13 mouse cellular contexts compared by ENCODE assay signal in genomic region chr1:191793888-191794532, GRCm38 (mm10). TPM values are rescaled to one million over a fixed set of nuclear protein-coding genes. Genes with fewer than 3 reads are reported as not detected.
DNase-seq lines count a peak whose midpoint lies in the region; ATAC-seq and TF ChIP-seq lines count a peak whose summit lies in the region.
"Had no signal": no experiment of that assay in that cellular context is flagged by ENCODE, and none has a peak within 500 bp of the region (broad histone marks: within the 10 kb centered on the region; RNA-seq: fewer than 3 reads in every experiment).

No protein-coding gene starts in this region.

- peak; percentile 10 for DNase-seq in lung, postnatal 0 days (ENCODE audit: low spot score)
- DNase-seq in lung, postnatal 10 days: no peak
- DNase-seq in kidney, postnatal 14 days: peak; percentile 37
- DNase-seq: cerebellum, adult 11 months; gastrocnemius, adult 2 months; lung, adult 2 months; thymus, adult 2 months had no signal

- TF ChIP-seq EP300 in lung, postnatal 0 days (IDR thresholded peaks at IDR 0.05): no peak

- H3K27me3 ChIP-seq in lung, postnatal 0 days (replicated peaks; ENCODE audit: insufficient read depth, low read length): no peaks in the 10 kb centered on the region
- no peaks in the 10 kb centered on the region for H3K27me3 ChIP-seq in heart, embryonic 16.5 days (ENCODE audit: control insufficient read depth, insufficient read depth, low read length)
- H3K27me3 ChIP-seq in stomach, embryonic 16.5 days (ENCODE audit: control insufficient read depth, insufficient read depth, low read length): no peaks in the 10 kb centered on the region

- H3K4me1 ChIP-seq in lung, postnatal 0 days (ENCODE audit: insufficient read depth, low read depth, low read length): no peaks in the 10 kb centered on the region
- no peaks in the 10 kb centered on the region; the same call in none of the 2 replicates for H3K4me1 ChIP-seq in heart, embryonic 16.5 days (ENCODE audit: control insufficient read depth, insufficient read depth, low read length)
- H3K4me1 ChIP-seq in stomach, embryonic 16.5 days (ENCODE audit: control insufficient read depth, insufficient read depth, low read length): peaks cover 4% of the 10 kb centered on the region; the same call in 1 of the 2 replicates

- no peaks in the 10 kb centered on the region for H3K36me3 ChIP-seq in lung, postnatal 0 days (ENCODE audit: insufficient read depth, low read length)
- H3K36me3 ChIP-seq in heart, embryonic 16.5 days (ENCODE audit: control insufficient read depth, insufficient read depth): no peaks in the 10 kb centered on the region
- H3K36me3 ChIP-seq in stomach, embryonic 16.5 days (ENCODE audit: control insufficient read depth, insufficient read depth, low read length): no peaks in the 10 kb centered on the region

- no peak; the same call in 1 of the 2 replicates for ATAC-seq in lung, postnatal 0 days
- peak; percentile 49; the same call in 1 of the 2 replicates for ATAC-seq in heart, embryonic 16.5 days (replicated peaks; ENCODE audit: extremely low read depth, insufficient read depth, low FRiP score)
- 0 out of 2 replicates have a peak, but pooled peaks have one; percentile 21 for ATAC-seq in stomach, embryonic 16.5 days (ENCODE audit: insufficient read depth, low FRiP score)
- no peak for ATAC-seq in erythroblast, adult 5-6 weeks (replicated peaks; ENCODE audit: low FRiP score, poor library complexity, severe bottlenecking)
- no peak for ATAC-seq in megakaryocyte progenitor cell, adult 5-6 weeks (replicated peaks; ENCODE audit: poor library complexity)
- ATAC-seq: forebrain, embryonic 16.5 days had no signal

- no peaks in the 10 kb centered on the region for H3K9me3 ChIP-seq in lung, postnatal 0 days (ENCODE audit: low read length)
- H3K9me3 ChIP-seq in heart, embryonic 16.5 days (replicated peaks; ENCODE audit: control insufficient read depth, low read length): peaks cover 10% of the 10 kb centered on the region
- no peaks in the 10 kb centered on the region; the same call in 1 of the 2 replicates for H3K9me3 ChIP-seq in stomach, embryonic 16.5 days (replicated peaks; ENCODE audit: control insufficient read depth, low read length)

- H3K27ac ChIP-seq in lung, postnatal 0 days (ENCODE audit: low read length): no peak overlapping the region
- H3K27ac ChIP-seq in heart, embryonic 16.5 days (ENCODE audit: low read length): no peak overlapping the region
- no peak overlapping the region for H3K27ac ChIP-seq in stomach, embryonic 16.5 days (ENCODE audit: low read length)
- H3K27ac ChIP-seq: gastrocnemius, adult 2 months had no signal

- no peak overlapping the region for H3K4me2 ChIP-seq in lung, postnatal 0 days (replicated peaks; ENCODE audit: low read depth, low read length)
- H3K4me2 ChIP-seq in heart, embryonic 16.5 days (ENCODE audit: low read depth, low read length): no peak overlapping the region
- H3K4me2 ChIP-seq in stomach, embryonic 16.5 days (ENCODE audit: low read depth, low read length): no peak overlapping the region

- no peak overlapping the region for H3K9ac ChIP-seq in lung, postnatal 0 days (replicated peaks; ENCODE audit: low read depth)
- H3K9ac ChIP-seq in heart, embryonic 16.5 days (ENCODE audit: low read length): no peak overlapping the region
- H3K9ac ChIP-seq in stomach, embryonic 16.5 days (ENCODE audit: low read length): no peak overlapping the region

- 75% methylated on average over 6 of the region's 7 CpGs for WGBS in lung, postnatal 0 days
- WGBS in heart, embryonic 16.5 days: 59% methylated on average over 7 of the region's 7 CpGs
- WGBS in stomach, embryonic 16.5 days: 62% methylated on average over 7 of the region's 7 CpGs

- H3K4me3 ChIP-seq in lung, postnatal 0 days (ENCODE audit: low read depth, low read length): no peak overlapping the region
- no peak overlapping the region for H3K4me3 ChIP-seq in heart, embryonic 16.5 days (ENCODE audit: low read length)
- H3K4me3 ChIP-seq in stomach, embryonic 16.5 days (replicated peaks; ENCODE audit: low read length): no peak overlapping the region
- H3K4me3 ChIP-seq: gastrocnemius, adult 2 months; myocyte had no signal

- TF ChIP-seq CTCF in lung, postnatal 0 days (IDR thresholded peaks at IDR 0.05): no peak

RNA-seq across cellular contexts. Expression of gene Nek2, which starts 27.2 kb away (rescaled TPM):
- polyA plus RNA-seq in lung, postnatal 0 days (2015; fragmentation: Nextera tagmentation; extraction: Ambion mirVana): 4.8 and 5.9 TPM in 2 replicates
- 38.5 and 38.6 TPM in 2 replicates for polyA plus RNA-seq in heart, embryonic 16.5 days (2015; fragmentation: Nextera tagmentation; extraction: Ambion mirVana)
- 32.1 and 34.0 TPM in 2 replicates for polyA plus RNA-seq in stomach, embryonic 16.5 days (2015; fragmentation: Nextera tagmentation; extraction: Ambion mirVana)
- total RNA-seq in erythroblast, adult 5-6 weeks (2015; ENCODE audit: low replicate concordance): 18.4 and 18.8 TPM in 2 replicates
- 29.2 and 65.2 TPM in 2 replicates for total RNA-seq in erythroblast, adult 5-6 weeks (2017; ENCODE audit: low replicate concordance)
- total RNA-seq in megakaryocyte progenitor cell, adult 5-6 weeks (2015): 22.4 and 23.4 TPM in 2 replicates
- total RNA-seq in megakaryocyte progenitor cell, adult 5-6 weeks (2017): 35.8 and 36.8 TPM in 2 replicates

Comparison
In these comparisons a context has a peak if more than half of its experiments do, and no peak if none do; other contexts are left out.
1. ATAC-seq: peak in heart, embryonic 16.5 days (single experiment) and stomach, embryonic 16.5 days (single experiment); none in lung, postnatal 0 days (single experiment), erythroblast, adult 5-6 weeks (single experiment) and megakaryocyte progenitor cell, adult 5-6 weeks (single experiment).